Comparison of ENCODE assay signal across 14 mouse cellular contexts in genomic region chr3:142243263-142243662, GRCm38 (mm10).
DNase-seq lines count a peak whose midpoint lies in the region; ATAC-seq and TF ChIP-seq lines count a peak whose summit lies in the region.
"Had no signal": no experiment of that assay in that cellular context is flagged by ENCODE, and none has a peak within 500 bp of the region (broad histone marks: within the 10 kb centered on the region; RNA-seq: fewer than 3 reads in every experiment).

No protein-coding gene starts in this region.

- dilution Hi-C loops in CH12.LX (cut with MboI; ENCODE audit: extremely low pct_ligation_motif_present, extremely low pct_unique_long_range_greater_than_20kb, low sequenced_read_pairs), result no loop called here

- 0 out of 2 replicates have a peak overlapping the region, but pooled peaks have one; percentile 42 for H3K4me2 ChIP-seq in CH12.LX (ENCODE audit: insufficient read depth, low read depth, poor library complexity, severe bottlenecking)
- H3K4me2 ChIP-seq: intestine, embryonic 15.5 days had no signal

- TF ChIP-seq CTCF in CH12.LX (conservative IDR thresholded peaks at IDR 0.05 in 1 of 2, IDR thresholded peaks at IDR 0.05 in 1 of 2; ENCODE audit: low read depth in 2 of 2, low read length in 2 of 2), result no peak

- in situ Hi-C loops in CH12.LX (cut with MboI; ENCODE audit: low pct_ligation_motif_present, low pct_unique_long_range_greater_than_20kb, low sequenced_read_pairs), result no loop called here

- peak; percentile 86 for TF ChIP-seq EP300 in CH12.LX (IDR thresholded peaks at IDR 0.05; ENCODE audit: low read length)

- TF ChIP-seq RAD21 in CH12.LX (IDR thresholded peaks at IDR 0.05; ENCODE audit: low read depth, low read length), result no peak

- no peak overlapping the region for H3K4me3 ChIP-seq in CH12.LX (replicated peaks in 1 of 3; ENCODE audit: low read depth in 2 of 3, low read length in 2 of 3, poor library complexity in 1 of 3)
- H3K4me3 ChIP-seq: forebrain, embryonic 10.5 days; heart, adult 2 months; intestine, embryonic 15.5 days had no signal

- peaks cover 0 to 15% of the 10 kb centered on the region in 2 experiments for H3K36me3 ChIP-seq in CH12.LX (replicated peaks in 1 of 2; ENCODE audit: control insufficient read depth in 1 of 2, insufficient read depth in 1 of 2, low read length in 1 of 2)
- H3K36me3 ChIP-seq in splenic B cell, adult 2 months (ENCODE audit: control insufficient read depth, insufficient read depth, low read length, poor library complexity, severe bottlenecking), result peaks cover 6% of the 10 kb centered on the region; the same call in 1 of the 2 replicates
- H3K36me3 ChIP-seq: forebrain, embryonic 10.5 days; intestine, embryonic 15.5 days had no signal

- no peak for TF ChIP-seq POLR2A in CH12.LX (IDR thresholded peaks at IDR 0.05; ENCODE audit: low read depth, low read length)

- H3K27ac ChIP-seq in CH12.LX (ENCODE audit: insufficient read depth, low read depth), result no peak overlapping the region
- H3K27ac ChIP-seq: forebrain, embryonic 10.5 days; heart, adult 2 months; intestine, embryonic 15.5 days had no signal

- peaks cover 3 to 15% of the 10 kb centered on the region in 2 experiments; a peak in 2 of 4 replicates for H3K4me1 ChIP-seq in CH12.LX (ENCODE audit: control insufficient read depth in 1 of 2, insufficient read depth in 2 of 2)
- H3K4me1 ChIP-seq: intestine, embryonic 15.5 days had no signal

- H3K27me3 ChIP-seq in CH12.LX (replicated peaks), result no peaks in the 10 kb centered on the region
- no peaks in the 10 kb centered on the region for H3K27me3 ChIP-seq in splenic B cell, adult 2 months (ENCODE audit: control insufficient read depth, insufficient read depth, low read length, poor library complexity, severe bottlenecking)
- H3K27me3 ChIP-seq: intestine, embryonic 15.5 days had no signal

- peak; percentile 87 to 91 for ATAC-seq in hematopoietic stem cell, adult 5-6 weeks (replicated peaks in 1 of 2; ENCODE audit: insufficient read depth in 1 of 2, low FRiP score in 2 of 2, low TSS enrichment in 1 of 2, low read depth in 1 of 2, poor library complexity in 2 of 2, severe bottlenecking in 2 of 2)
- ATAC-seq: intestine, embryonic 15.5 days had no signal

- H3K9me3 ChIP-seq in CH12.LX (replicated peaks; ENCODE audit: low read length), result no peaks in the 10 kb centered on the region
- H3K9me3 ChIP-seq: forebrain, embryonic 10.5 days; intestine, embryonic 15.5 days had no signal

- no peak overlapping the region for H3K9ac ChIP-seq in CH12.LX (ENCODE audit: insufficient read depth, low read depth)
- H3K9ac ChIP-seq: intestine, embryonic 15.5 days had no signal

- H3K79me2 ChIP-seq in CH12.LX (replicated peaks; ENCODE audit: control insufficient read depth, extremely low read depth, insufficient read depth, poor library complexity, severe bottlenecking), result no peaks in the 10 kb centered on the region

- peak; percentile 11 for DNase-seq in retina, postnatal 1 day
- DNase-seq in retina, embryonic 14.5 days (ENCODE audit: low spot score), result no peak
- DNase-seq in CH12.LX (ENCODE audit: extremely low read depth), result peak; percentile 92
- DNase-seq in splenic B cell, adult 2 months (ENCODE audit: low read depth, low spot score), result peak; percentile 57
- no peak for DNase-seq in frontal cortex, postnatal 10 days (ENCODE audit: low spot score in 2 of 2)
- DNase-seq in layer of hippocampus, postnatal 14 days (ENCODE audit: low spot score in 2 of 2), result no peak
- DNase-seq: cerebellum, adult 11-12 months; heart, adult 2 months; heart, postnatal 10 days; layer of hippocampus, adult 9-11 months; thymus, postnatal 14 days had no signal

TF ChIP-seq in CH12.LX, 34 proteins besides CTCF, POLR2A, EP300 and RAD21:
- TF ChIP-seq ZMIZ1 (IDR thresholded peaks at IDR 0.05; ENCODE audit: low read depth, low read length) (no peak), MXI1 (IDR thresholded peaks at IDR 0.05; ENCODE audit: low read depth, low read length) (no peak), MEF2A (IDR thresholded peaks at IDR 0.05; ENCODE audit: borderline replicate concordance, low read depth, low read length) (no peak), POLR2AphosphoS2 (IDR thresholded peaks at IDR 0.05; ENCODE audit: low read depth, low read length) (no peak), RCOR1 (conservative IDR thresholded peaks at IDR 0.05; ENCODE audit: low read depth, low read length) (0 out of 2 replicates have a peak, but pooled peaks have one; percentile 35), GABPA (IDR thresholded peaks at IDR 0.05; ENCODE audit: insufficient replicate concordance, low read depth, low read length) (no peak), BHLHE40 (IDR thresholded peaks at IDR 0.05; ENCODE audit: low read depth, low read length) (peak; percentile 73), IRF4 (IDR thresholded peaks at IDR 0.05; ENCODE audit: low read depth, low read length) (peak; percentile 81), KAT2A (IDR thresholded peaks at IDR 0.05; ENCODE audit: insufficient replicate concordance, low read length) (no peak), ETS1 (conservative IDR thresholded peaks at IDR 0.05; ENCODE audit: low read depth, low read length) (peak; percentile 68; the same call in 1 of the 2 replicates), TBP (conservative IDR thresholded peaks at IDR 0.05; ENCODE audit: low read depth, low read length) (0 out of 2 replicates have a peak, but pooled peaks have one; percentile 45), ZNF384 (IDR thresholded peaks at IDR 0.05; ENCODE audit: low read depth, low read length) (peak; percentile 66), HCFC1 (IDR thresholded peaks at IDR 0.05; ENCODE audit: low read depth, low read length) (no peak), MAFK (IDR thresholded peaks at IDR 0.05; ENCODE audit: insufficient replicate concordance, low read length) (0 out of 2 replicates have a peak, but pooled peaks have one; percentile 49), UBTF (IDR thresholded peaks at IDR 0.05; ENCODE audit: low read depth, low read length) (no peak), SMC3 (IDR thresholded peaks at IDR 0.05; ENCODE audit: low read depth, low read length) (peak; percentile 5; the same call in 1 of the 2 replicates), USF1 (IDR thresholded peaks at IDR 0.05; ENCODE audit: low read depth, low read length) (no peak), JUND (conservative IDR thresholded peaks at IDR 0.05; ENCODE audit: low read depth, low read length) (peak; percentile 46; the same call in 1 of the 2 replicates)

Comparison
In these comparisons a context has a peak if more than half of its experiments do, and no peak if none do; other contexts are left out.
1. DNase-seq: peak in retina, postnatal 1 day (single experiment), CH12.LX (single experiment) and splenic B cell, adult 2 months (single experiment); none in retina, embryonic 14.5 days (single experiment), frontal cortex, postnatal 10 days (0 of 2) and layer of hippocampus, postnatal 14 days (0 of 2).